Mouse (Mus musculus): ENCODE measurements around the gene Lrp6. TPM values are rescaled to one million over a fixed set of nuclear protein-coding genes. Genes with fewer than 3 reads are reported as not detected.

Lrp6 gene
- polyA plus RNA-seq, 1 experiment: 0.21 TPM

GRCm38 (mm10) chr6:134602371-134603003 is 35.7 kb upstream of the Lrp6 start:
- no peaks in the 10 kb centered on the region for H3K9me3 ChIP-seq (ENCODE audit: control insufficient read depth, low read length)
- TF ChIP-seq GATA1 (IDR thresholded peaks at IDR 0.05; ENCODE audit: low read length) (no peak), TAL1 (IDR thresholded peaks at IDR 0.05; ENCODE audit: low read length) (no peak)
- H3K4me3 ChIP-seq (replicated peaks): no peak overlapping the region
- H3K36me3 ChIP-seq (ENCODE audit: control insufficient read depth): no peaks in the 10 kb centered on the region
- H3K4me1 ChIP-seq (ENCODE audit: control insufficient read depth): no peaks in the 10 kb centered on the region
- H3K27me3 ChIP-seq (ENCODE audit: control insufficient read depth): no peaks in the 10 kb centered on the region

- Histone ChIP-seq H3K4me3 (replicated peaks) (no peak overlapping the region), H3K9me3 (ENCODE audit: control insufficient read depth, low read length) (no peaks in the 10 kb centered on the region), H3K27me3 (ENCODE audit: control insufficient read depth) (no peaks in the 10 kb centered on the region), H3K4me1 (ENCODE audit: control insufficient read depth) (no peaks in the 10 kb centered on the region), H3K36me3 (ENCODE audit: control insufficient read depth) (no peaks in the 10 kb centered on the region)
- TF ChIP-seq TAL1 (IDR thresholded peaks at IDR 0.05; ENCODE audit: low read length) (no peak), GATA1 (IDR thresholded peaks at IDR 0.05; ENCODE audit: low read length) (no peak)
Measured at GRCm38 (mm10) chr6:134601766-134602165, 35.0 kb upstream of the Lrp6 start.

- no peak for TF ChIP-seq TAL1 (IDR thresholded peaks at IDR 0.05; ENCODE audit: low read length)
- TF ChIP-seq GATA1 (IDR thresholded peaks at IDR 0.05; ENCODE audit: low read length): no peak
- Histone ChIP-seq H3K4me3 (replicated peaks) (no peak overlapping the region), H3K9me3 (ENCODE audit: control insufficient read depth, low read length) (no peaks in the 10 kb centered on the region), H3K36me3 (ENCODE audit: control insufficient read depth) (no peaks in the 10 kb centered on the region), H3K27me3 (ENCODE audit: control insufficient read depth) (no peaks in the 10 kb centered on the region), H3K4me1 (ENCODE audit: control insufficient read depth) (no peaks in the 10 kb centered on the region)
Measured at GRCm38 (mm10) chr6:134601130-134601529, 34.4 kb upstream of the Lrp6 start.

- TF ChIP-seq TAL1 (IDR thresholded peaks at IDR 0.05; ENCODE audit: low read length) (no peak), GATA1 (IDR thresholded peaks at IDR 0.05; ENCODE audit: low read length) (no peak)
- no peaks in the 10 kb centered on the region for H3K27me3 ChIP-seq (ENCODE audit: control insufficient read depth)
- H3K9me3 ChIP-seq (ENCODE audit: control insufficient read depth, low read length): no peaks in the 10 kb centered on the region
- no peaks in the 10 kb centered on the region for H3K36me3 ChIP-seq (ENCODE audit: control insufficient read depth)
- H3K4me3 ChIP-seq (replicated peaks): no peak overlapping the region
- no peaks in the 10 kb centered on the region for H3K4me1 ChIP-seq (ENCODE audit: control insufficient read depth)
Measured at GRCm38 (mm10) chr6:134599239-134599638, 32.5 kb upstream of the Lrp6 start.

- Histone ChIP-seq H3K4me1 (ENCODE audit: control insufficient read depth) (no peaks in the 10 kb centered on the region), H3K9me3 (ENCODE audit: control insufficient read depth, low read length) (no peaks in the 10 kb centered on the region), H3K36me3 (ENCODE audit: control insufficient read depth) (no peaks in the 10 kb centered on the region), H3K4me3 (replicated peaks) (no peak overlapping the region), H3K27me3 (ENCODE audit: control insufficient read depth) (no peaks in the 10 kb centered on the region)
- TF ChIP-seq TAL1 (IDR thresholded peaks at IDR 0.05; ENCODE audit: low read length) (no peak), GATA1 (IDR thresholded peaks at IDR 0.05; ENCODE audit: low read length) (no peak)
Measured at GRCm38 (mm10) chr6:134597651-134598229, 31.0 kb upstream of the Lrp6 start.

GRCm38 (mm10) chr6:134594569-134595442 is 28.0 kb upstream of the Lrp6 start:
- no peaks in the 10 kb centered on the region for H3K4me1 ChIP-seq (ENCODE audit: control insufficient read depth)
- H3K36me3 ChIP-seq (ENCODE audit: control insufficient read depth): no peaks in the 10 kb centered on the region
- no peak overlapping the region for H3K4me3 ChIP-seq (replicated peaks)
- TF ChIP-seq GATA1 (IDR thresholded peaks at IDR 0.05; ENCODE audit: low read length) (no peak), TAL1 (IDR thresholded peaks at IDR 0.05; ENCODE audit: low read length) (no peak)
- no peaks in the 10 kb centered on the region for H3K9me3 ChIP-seq (ENCODE audit: control insufficient read depth, low read length)
- H3K27me3 ChIP-seq (ENCODE audit: control insufficient read depth): no peaks in the 10 kb centered on the region

- TF ChIP-seq GATA1 (IDR thresholded peaks at IDR 0.05; ENCODE audit: low read length) (no peak), TAL1 (IDR thresholded peaks at IDR 0.05; ENCODE audit: low read length) (no peak)
- Histone ChIP-seq H3K9me3 (ENCODE audit: control insufficient read depth, low read length) (no peaks in the 10 kb centered on the region), H3K27me3 (ENCODE audit: control insufficient read depth) (no peaks in the 10 kb centered on the region), H3K4me1 (ENCODE audit: control insufficient read depth) (no peaks in the 10 kb centered on the region), H3K4me3 (replicated peaks) (no peak overlapping the region), H3K36me3 (ENCODE audit: control insufficient read depth) (no peaks in the 10 kb centered on the region)
Measured at GRCm38 (mm10) chr6:134591614-134592013, 24.8 kb upstream of the Lrp6 start.

- no peaks in the 10 kb centered on the region for H3K36me3 ChIP-seq (ENCODE audit: control insufficient read depth)
- no peak for TF ChIP-seq TAL1 (IDR thresholded peaks at IDR 0.05; ENCODE audit: low read length)
- TF ChIP-seq GATA1 (IDR thresholded peaks at IDR 0.05; ENCODE audit: low read length): no peak
- no peak overlapping the region for H3K4me3 ChIP-seq (replicated peaks)
- H3K4me1 ChIP-seq (ENCODE audit: control insufficient read depth): no peaks in the 10 kb centered on the region
- H3K9me3 ChIP-seq (ENCODE audit: control insufficient read depth, low read length): no peaks in the 10 kb centered on the region
- peaks cover 2% of the 10 kb centered on the region; the same call in 1 of the 2 replicates for H3K27me3 ChIP-seq (ENCODE audit: control insufficient read depth)
Measured at GRCm38 (mm10) chr6:134586241-134586640, 19.5 kb upstream of the Lrp6 start.

GRCm38 (mm10) chr6:134584616-134585015 is 17.9 kb upstream of the Lrp6 start:
- TF ChIP-seq GATA1 (IDR thresholded peaks at IDR 0.05; ENCODE audit: low read length) (no peak), TAL1 (IDR thresholded peaks at IDR 0.05; ENCODE audit: low read length) (no peak)
- H3K4me3 ChIP-seq (replicated peaks): no peak overlapping the region
- H3K9me3 ChIP-seq (ENCODE audit: control insufficient read depth, low read length): no peaks in the 10 kb centered on the region
- peaks cover 2% of the 10 kb centered on the region; the same call in 1 of the 2 replicates for H3K27me3 ChIP-seq (ENCODE audit: control insufficient read depth)
- H3K4me1 ChIP-seq (ENCODE audit: control insufficient read depth): no peaks in the 10 kb centered on the region
- H3K36me3 ChIP-seq (ENCODE audit: control insufficient read depth): no peaks in the 10 kb centered on the region

All from erythroblast, embryonic 14.5 days (primary cell).